Mouse (Mus musculus): ENCODE measurements around the gene Notch2. TPM values are rescaled to one million over a fixed set of nuclear protein-coding genes. Genes with fewer than 3 reads are reported as not detected.

Gene Notch2
- polyA plus RNA-seq (2014; fragmentation: Nextera tagmentation; extraction: Ambion mirVana), result 34.4 and 42.7 TPM in 2 replicates

DNA sequence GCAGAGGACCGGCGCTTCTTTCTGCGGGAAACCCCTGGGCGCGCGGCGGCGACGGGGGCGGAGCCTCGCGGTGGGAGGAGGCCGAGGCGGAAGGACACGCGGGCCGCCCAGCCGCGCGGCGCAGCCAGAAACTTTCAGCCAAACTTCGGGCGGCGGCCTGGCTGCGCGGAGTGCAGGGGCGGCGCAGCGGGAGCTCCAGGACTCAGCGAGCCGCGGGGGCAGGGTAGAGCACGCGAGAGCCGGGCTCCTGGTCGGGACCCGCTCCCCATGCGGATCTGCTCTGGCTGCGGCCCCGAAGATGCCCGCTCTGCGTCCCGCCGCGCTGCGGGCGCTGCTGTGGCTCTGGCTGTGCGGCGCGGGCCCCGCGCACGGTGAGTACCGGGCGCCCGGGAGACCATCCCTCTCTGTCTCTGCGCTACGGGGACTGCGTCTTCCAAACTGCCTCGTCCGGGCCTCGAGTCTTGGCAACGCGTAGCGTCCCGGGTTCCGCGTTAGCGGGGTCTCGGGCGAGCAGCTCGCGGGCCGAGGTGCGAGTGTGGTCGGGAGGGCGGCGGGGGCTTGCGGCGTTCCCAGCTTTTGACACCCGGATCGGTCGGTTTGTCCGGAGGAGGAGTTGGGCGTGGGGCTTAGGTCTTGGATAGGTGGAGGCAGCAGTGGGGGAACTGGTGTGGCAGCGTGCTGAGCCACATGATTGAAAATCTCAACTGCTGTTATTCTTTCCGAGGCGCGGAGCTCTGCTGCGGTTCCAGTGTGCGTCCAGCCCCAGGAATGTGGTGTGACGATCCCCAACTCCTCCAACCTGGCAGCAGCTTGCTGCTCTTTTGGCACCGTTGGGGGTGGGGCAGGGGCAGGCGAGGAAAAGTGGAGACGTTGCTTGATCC lies at the start of gene Notch2:
Notch2 (plus strand) TSS at position 127 of the 881 bp plus-strand sequence.
- under 1% methylated on average over 85 of the region's 95 CpGs for WGBS
- H3K4me2 ChIP-seq (replicated peaks; ENCODE audit: low read depth, low read length), result peak within 1 kb of the TSS; percentile 73
- no peaks in the 10 kb centered on the region for H3K9me3 ChIP-seq (ENCODE audit: control insufficient read depth, low read length)
- no peaks in the 10 kb centered on the region for H3K27me3 ChIP-seq (ENCODE audit: control insufficient read depth, insufficient read depth, low read length)
- H3K4me1 ChIP-seq (ENCODE audit: control insufficient read depth, insufficient read depth, low read length), result peaks cover 38% of the 10 kb centered on the region
- H3K9ac ChIP-seq (ENCODE audit: low read depth, low read length), result peak within 1 kb of the TSS; percentile 94
- no peaks in the 10 kb centered on the region for H3K36me3 ChIP-seq (ENCODE audit: control insufficient read depth, insufficient read depth, low read length)
- peak within 1 kb of the TSS; percentile 94 for H3K27ac ChIP-seq (ENCODE audit: low read depth, low read length)
- ATAC-seq (ENCODE audit: low FRiP score, low TSS enrichment), result peak; percentile 91
- H3K4me3 ChIP-seq (ENCODE audit: low read length), result peak within 1 kb of the TSS; percentile 76

DNA sequence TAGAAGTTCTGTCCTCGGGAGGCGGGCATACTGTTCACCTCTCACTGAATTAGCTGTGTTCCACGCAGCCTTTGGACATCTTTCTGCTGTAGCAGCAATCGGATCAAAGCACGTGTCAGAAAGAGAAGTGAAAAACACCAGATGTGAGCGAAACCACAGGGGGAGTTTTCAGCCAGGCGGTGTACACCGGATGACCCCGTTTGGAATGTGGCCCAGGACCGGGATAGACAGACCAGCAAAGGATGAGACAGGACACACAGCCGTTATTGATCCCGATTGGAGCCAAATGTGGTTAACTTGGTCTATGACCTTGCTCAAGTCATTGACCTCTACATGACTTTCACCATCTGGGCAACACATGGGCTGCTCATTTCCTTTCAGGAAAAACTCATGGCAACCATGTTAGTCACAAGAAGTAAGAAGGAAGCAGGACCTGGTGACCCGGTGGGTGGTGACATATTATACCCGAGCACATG lies 48.4 kb upstream of the Notch2 start:
- Histone ChIP-seq H3K27ac (ENCODE audit: low read depth, low read length) (no peak overlapping the region), H3K4me2 (replicated peaks; ENCODE audit: low read depth, low read length) (no peak overlapping the region), H3K4me3 (ENCODE audit: low read length) (no peak overlapping the region), H3K27me3 (ENCODE audit: control insufficient read depth, insufficient read depth, low read length) (no peaks in the 10 kb centered on the region), H3K9ac (ENCODE audit: low read depth, low read length) (no peak overlapping the region), H3K4me1 (ENCODE audit: control insufficient read depth, insufficient read depth, low read length) (0 out of 2 replicates have a peak, but pooled peaks cover 7% of the 10 kb centered on the region), H3K36me3 (ENCODE audit: control insufficient read depth, insufficient read depth, low read length) (no peaks in the 10 kb centered on the region), H3K9me3 (ENCODE audit: control insufficient read depth, low read length) (no peaks in the 10 kb centered on the region)
- peak; percentile 24; the same call in 1 of the 2 replicates for ATAC-seq (ENCODE audit: low FRiP score, low TSS enrichment)
- 60% methylated on average over 14 of the region's 14 CpGs for WGBS

DNA sequence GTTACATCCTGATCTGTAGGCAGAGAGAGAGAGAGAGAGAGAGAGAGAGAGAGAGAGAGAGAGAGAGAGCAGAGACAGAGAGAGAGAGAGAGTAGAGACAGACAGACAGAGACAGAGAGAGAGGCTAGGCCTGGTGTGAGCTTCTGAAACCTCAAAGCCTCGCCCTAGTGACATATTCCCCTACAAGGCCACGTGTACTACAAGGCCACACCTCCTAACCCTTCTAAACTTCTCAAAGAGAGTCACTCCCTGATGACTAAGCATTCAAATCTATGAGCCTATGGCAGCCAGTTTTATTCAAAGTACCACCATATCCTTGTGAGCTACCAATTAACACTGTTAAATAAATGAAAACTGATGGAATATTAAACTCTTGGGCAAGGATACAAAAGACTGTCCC lies 45.7 kb upstream of the Notch2 start:
- WGBS, result 50% methylated on average over 2 of the region's 2 CpGs

DNA sequence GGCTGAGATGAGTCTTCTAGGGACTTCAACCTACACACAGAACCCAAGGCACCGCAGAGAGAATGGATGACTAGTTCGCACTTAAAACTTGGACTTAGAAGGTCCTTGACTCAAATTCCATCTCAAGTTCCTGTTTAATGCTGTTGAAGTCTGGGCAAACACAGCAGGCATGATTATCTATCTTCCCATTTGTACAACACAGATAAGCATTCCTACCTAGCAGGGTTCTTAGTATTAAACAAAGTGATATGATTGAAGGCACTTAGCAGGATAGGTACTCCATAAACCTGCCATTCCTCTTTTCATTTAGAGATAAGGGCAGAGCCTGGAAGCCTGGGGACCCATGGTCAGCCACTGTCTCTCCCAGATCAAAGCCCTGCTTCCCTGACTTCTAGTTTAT lies 45.1 kb upstream of the Notch2 start:
- Histone ChIP-seq H3K27ac (ENCODE audit: low read depth, low read length) (no peak overlapping the region), H3K27me3 (ENCODE audit: control insufficient read depth, insufficient read depth, low read length) (no peaks in the 10 kb centered on the region), H3K4me2 (replicated peaks; ENCODE audit: low read depth, low read length) (no peak overlapping the region), H3K36me3 (ENCODE audit: control insufficient read depth, insufficient read depth, low read length) (no peaks in the 10 kb centered on the region), H3K9me3 (ENCODE audit: control insufficient read depth, low read length) (no peaks in the 10 kb centered on the region), H3K9ac (ENCODE audit: low read depth, low read length) (no peak overlapping the region), H3K4me3 (ENCODE audit: low read length) (no peak overlapping the region), H3K4me1 (ENCODE audit: control insufficient read depth, insufficient read depth, low read length) (peaks cover 22% of the 10 kb centered on the region)
- ATAC-seq (ENCODE audit: low FRiP score, low TSS enrichment), result no peak
- WGBS, result 87% methylated on average over 2 of the region's 2 CpGs

More for the DNA sequence above, 45.7 kb upstream of the Notch2 start:
- no peak for ATAC-seq (ENCODE audit: low FRiP score, low TSS enrichment)
- H3K36me3 ChIP-seq (ENCODE audit: control insufficient read depth, insufficient read depth, low read length), result no peaks in the 10 kb centered on the region
- no peaks in the 10 kb centered on the region for H3K27me3 ChIP-seq (ENCODE audit: control insufficient read depth, insufficient read depth, low read length)
- no peak overlapping the region for H3K9ac ChIP-seq (ENCODE audit: low read depth, low read length)
- H3K4me3 ChIP-seq (ENCODE audit: low read length), result no peak overlapping the region
- no peaks in the 10 kb centered on the region for H3K9me3 ChIP-seq (ENCODE audit: control insufficient read depth, low read length)
- H3K4me1 ChIP-seq (ENCODE audit: control insufficient read depth, insufficient read depth, low read length), result peaks cover 17% of the 10 kb centered on the region
- no peak overlapping the region for H3K4me2 ChIP-seq (replicated peaks; ENCODE audit: low read depth, low read length)
- no peak overlapping the region for H3K27ac ChIP-seq (ENCODE audit: low read depth, low read length)

DNA sequence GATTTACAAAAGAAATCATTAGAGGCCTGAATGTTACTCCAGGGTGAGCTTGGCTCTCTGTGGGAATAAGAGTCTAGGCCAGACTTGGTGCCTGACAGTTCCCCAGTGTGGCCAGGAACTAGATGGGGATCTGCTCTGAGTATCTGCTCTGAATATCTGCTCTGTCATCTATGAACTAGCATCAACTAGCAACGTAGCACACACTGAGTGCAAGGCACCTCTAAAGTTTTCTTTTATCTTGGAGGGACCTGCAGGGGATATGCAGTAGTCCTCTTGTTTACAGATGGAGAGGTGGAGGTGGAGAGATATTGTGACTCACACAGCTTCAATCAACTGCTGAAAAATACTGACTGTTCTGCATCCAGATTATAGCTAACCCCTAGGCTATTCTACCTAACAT lies 44.3 kb upstream of the Notch2 start:
- no peak overlapping the region for H3K27ac ChIP-seq (ENCODE audit: low read depth, low read length)
- H3K9me3 ChIP-seq (ENCODE audit: control insufficient read depth, low read length), result no peaks in the 10 kb centered on the region
- peaks cover 22% of the 10 kb centered on the region for H3K4me1 ChIP-seq (ENCODE audit: control insufficient read depth, insufficient read depth, low read length)
- 67% methylated on average over 1 of the region's 1 CpGs for WGBS
- H3K9ac ChIP-seq (ENCODE audit: low read depth, low read length), result no peak overlapping the region
- no peak overlapping the region for H3K4me3 ChIP-seq (ENCODE audit: low read length)
- no peaks in the 10 kb centered on the region for H3K27me3 ChIP-seq (ENCODE audit: control insufficient read depth, insufficient read depth, low read length)
- no peaks in the 10 kb centered on the region for H3K36me3 ChIP-seq (ENCODE audit: control insufficient read depth, insufficient read depth, low read length)
- no peak for ATAC-seq (ENCODE audit: low FRiP score, low TSS enrichment)
- H3K4me2 ChIP-seq (replicated peaks; ENCODE audit: low read depth, low read length), result no peak overlapping the region

DNA sequence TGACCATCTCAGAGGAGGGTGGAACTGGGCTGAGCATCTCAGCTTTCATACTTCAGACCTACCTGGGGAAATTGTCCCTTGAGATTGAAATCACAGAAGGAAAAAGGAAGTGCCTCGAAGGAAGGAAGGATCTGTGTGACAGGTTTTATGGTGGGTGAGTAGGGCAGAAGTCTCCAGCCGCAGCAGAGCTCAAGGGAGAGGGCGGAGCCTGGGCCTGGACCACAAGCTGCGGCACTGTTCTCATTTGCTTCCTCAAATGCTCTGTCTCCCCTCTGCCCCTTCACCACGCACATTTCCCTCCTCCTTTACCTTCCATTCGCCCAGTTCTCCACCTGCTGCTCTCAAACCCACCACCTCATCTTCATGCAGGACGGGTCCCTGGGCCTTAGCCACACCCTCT lies 42.2 kb upstream of the Notch2 start:
- H3K9me3 ChIP-seq (ENCODE audit: control insufficient read depth, low read length), result no peaks in the 10 kb centered on the region
- peak; percentile 70 for ATAC-seq (ENCODE audit: low FRiP score, low TSS enrichment)
- no peaks in the 10 kb centered on the region for H3K36me3 ChIP-seq (ENCODE audit: control insufficient read depth, insufficient read depth, low read length)
- no peaks in the 10 kb centered on the region for H3K27me3 ChIP-seq (ENCODE audit: control insufficient read depth, insufficient read depth, low read length)
- no peak overlapping the region for H3K4me2 ChIP-seq (replicated peaks; ENCODE audit: low read depth, low read length)
- no peak overlapping the region for H3K9ac ChIP-seq (ENCODE audit: low read depth, low read length)
- H3K4me3 ChIP-seq (ENCODE audit: low read length), result no peak overlapping the region
- H3K4me1 ChIP-seq (ENCODE audit: control insufficient read depth, insufficient read depth, low read length), result peaks cover 22% of the 10 kb centered on the region
- H3K27ac ChIP-seq (ENCODE audit: low read depth, low read length), result 0 out of 2 replicates have a peak overlapping the region, but pooled peaks have one; percentile 44
- WGBS, result 6% methylated on average over 7 of the region's 7 CpGs

DNA sequence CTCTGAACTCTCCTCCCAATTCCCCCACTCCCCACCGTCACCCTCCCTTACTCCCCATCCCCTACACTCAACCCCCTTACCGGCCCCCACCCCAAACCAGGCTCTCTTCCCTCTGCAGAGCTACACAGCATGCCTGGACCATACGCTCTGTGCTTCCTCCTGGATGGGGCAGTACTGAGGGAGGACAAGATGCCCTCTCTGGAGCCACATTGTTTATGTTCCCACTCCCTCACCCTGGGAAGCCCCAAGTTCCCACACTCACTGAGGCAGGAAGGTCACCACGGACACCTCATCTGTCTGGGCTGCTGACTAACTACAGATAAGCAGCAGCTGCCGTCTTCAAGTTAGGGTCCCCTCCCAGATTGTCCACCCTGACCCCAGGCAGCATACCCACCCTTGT lies 41.1 kb upstream of the Notch2 start:
- Histone ChIP-seq H3K36me3 (ENCODE audit: control insufficient read depth, insufficient read depth, low read length) (no peaks in the 10 kb centered on the region), H3K9me3 (ENCODE audit: control insufficient read depth, low read length) (no peaks in the 10 kb centered on the region), H3K4me2 (replicated peaks; ENCODE audit: low read depth, low read length) (no peak overlapping the region), H3K4me3 (ENCODE audit: low read length) (no peak overlapping the region), H3K27me3 (ENCODE audit: control insufficient read depth, insufficient read depth, low read length) (no peaks in the 10 kb centered on the region), H3K9ac (ENCODE audit: low read depth, low read length) (no peak overlapping the region), H3K27ac (ENCODE audit: low read depth, low read length) (0 out of 2 replicates have a peak overlapping the region, but pooled peaks have one; percentile 12), H3K4me1 (ENCODE audit: control insufficient read depth, insufficient read depth, low read length) (peaks cover 22% of the 10 kb centered on the region)
- WGBS, result 24% methylated on average over 5 of the region's 5 CpGs
- ATAC-seq (ENCODE audit: low FRiP score, low TSS enrichment), result peak; percentile 88

DNA sequence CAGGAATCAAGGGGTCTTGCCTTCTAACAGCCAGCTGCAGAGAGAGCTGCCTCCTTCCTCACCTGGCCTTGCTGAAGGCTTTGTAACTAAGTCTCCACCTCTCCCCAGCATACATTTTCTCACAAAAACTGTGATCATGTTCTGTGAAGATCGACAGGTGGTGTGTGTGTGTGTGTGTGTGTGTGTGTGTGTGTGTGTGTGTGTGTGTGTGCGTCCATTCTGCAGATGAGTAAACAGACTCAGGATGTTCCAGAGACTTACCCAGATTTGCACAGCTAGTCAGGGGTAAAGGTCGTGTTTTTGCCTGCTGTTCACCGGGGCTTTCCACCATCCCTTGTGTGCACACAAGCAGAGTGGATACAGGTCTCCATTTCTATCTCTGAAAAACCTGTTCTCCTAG lies 40.6 kb upstream of the Notch2 start:
- Histone ChIP-seq H3K9me3 (ENCODE audit: control insufficient read depth, low read length) (no peaks in the 10 kb centered on the region), H3K4me2 (replicated peaks; ENCODE audit: low read depth, low read length) (no peak overlapping the region), H3K4me3 (ENCODE audit: low read length) (no peak overlapping the region), H3K27ac (ENCODE audit: low read depth, low read length) (peak overlapping the region; percentile 12; the same call in 1 of the 2 replicates), H3K36me3 (ENCODE audit: control insufficient read depth, insufficient read depth, low read length) (no peaks in the 10 kb centered on the region), H3K9ac (ENCODE audit: low read depth, low read length) (no peak overlapping the region), H3K4me1 (ENCODE audit: control insufficient read depth, insufficient read depth, low read length) (peaks cover 22% of the 10 kb centered on the region), H3K27me3 (ENCODE audit: control insufficient read depth, insufficient read depth, low read length) (no peaks in the 10 kb centered on the region)
- ATAC-seq (ENCODE audit: low FRiP score, low TSS enrichment), result no peak
- WGBS, result 37% methylated on average over 4 of the region's 4 CpGs

DNA sequence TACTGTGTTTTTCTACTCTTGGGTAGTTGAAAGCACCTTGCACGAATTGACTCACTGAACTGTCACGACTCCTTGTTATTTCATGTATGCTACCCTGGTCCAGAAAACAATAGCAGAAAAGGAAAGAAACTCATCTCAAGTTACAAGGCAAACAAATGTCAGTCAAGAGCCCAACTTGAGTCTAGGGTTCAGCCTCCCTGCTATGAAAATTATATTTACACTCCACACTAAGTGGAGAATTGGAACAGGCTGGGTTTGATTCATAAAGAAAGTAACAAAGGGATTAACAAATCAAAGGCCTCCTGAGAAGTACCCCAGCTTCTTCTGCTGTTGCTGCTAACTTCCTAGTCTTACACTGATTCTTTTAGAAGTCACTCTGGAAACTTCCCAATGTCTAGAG lies 40.0 kb upstream of the Notch2 start:
- no peaks in the 10 kb centered on the region for H3K27me3 ChIP-seq (ENCODE audit: control insufficient read depth, insufficient read depth, low read length)
- H3K4me3 ChIP-seq (ENCODE audit: low read length), result no peak overlapping the region
- no peak overlapping the region for H3K9ac ChIP-seq (ENCODE audit: low read depth, low read length)
- no peak for ATAC-seq (ENCODE audit: low FRiP score, low TSS enrichment)
- H3K27ac ChIP-seq (ENCODE audit: low read depth, low read length), result peak overlapping the region; percentile 14; the same call in 1 of the 2 replicates
- WGBS, result 11% methylated on average over 2 of the region's 2 CpGs
- H3K36me3 ChIP-seq (ENCODE audit: control insufficient read depth, insufficient read depth, low read length), result no peaks in the 10 kb centered on the region
- H3K4me2 ChIP-seq (replicated peaks; ENCODE audit: low read depth, low read length), result 0 out of 2 replicates have a peak overlapping the region, but pooled peaks have one; percentile 11
- H3K4me1 ChIP-seq (ENCODE audit: control insufficient read depth, insufficient read depth, low read length), result peaks cover 22% of the 10 kb centered on the region
- H3K9me3 ChIP-seq (ENCODE audit: control insufficient read depth, low read length), result no peaks in the 10 kb centered on the region

All from kidney, embryonic 14.5 days (tissue).